Mouse (Mus musculus): Measurements from ENCODE around the gene Hoxb6. TPM values are rescaled to one million over a fixed set of nuclear protein-coding genes. Genes with fewer than 3 reads are reported as not detected.

Gene Hoxb6
- polyA plus RNA-seq, 1 experiment from 2014 or later = not detected

- 0 out of 2 replicates have a peak overlapping the region, but pooled peaks have one; percentile 48 for H3K4me3 ChIP-seq
- H3K36me3 ChIP-seq = no peaks in the 10 kb centered on the region
- WGBS = 12% methylated on average over 37 of the region's 40 CpGs
- ATAC-seq (ENCODE audit: insufficient number of reproducible peaks, low FRiP score) = no peak
- H3K9me3 ChIP-seq (replicated peaks) = no peaks in the 10 kb centered on the region
- no peak overlapping the region for H3K9ac ChIP-seq
- H3K4me1 ChIP-seq (replicated peaks) = peaks cover 24% of the 10 kb centered on the region
- peaks cover 96% of the 10 kb centered on the region for H3K27me3 ChIP-seq (replicated peaks)
- H3K27ac ChIP-seq (ENCODE audit: poor library complexity, severe bottlenecking) = no peak overlapping the region
- peak overlapping the region; percentile 30 for H3K4me2 ChIP-seq
Observed at GRCm38 (mm10) chr11:96344061-96344877, 52.0 kb downstream of the Hoxb6 start.

GRCm38 (mm10) chr11:96344878-96345159, 52.5 kb downstream of the Hoxb6 start:
- Histone ChIP-seq H3K4me2 (peak overlapping the region; percentile 68), H3K4me1 (replicated peaks) (peaks cover 27% of the 10 kb centered on the region)

GRCm38 (mm10) chr11:96345220-96345892, 53.1 kb downstream of the Hoxb6 start:
- 4% methylated on average over 42 of the region's 56 CpGs for WGBS

More at GRCm38 (mm10) chr11:96344878-96345159, 52.5 kb downstream of the Hoxb6 start:
- ATAC-seq (ENCODE audit: insufficient number of reproducible peaks, low FRiP score) = no peak
- H3K36me3 ChIP-seq = no peaks in the 10 kb centered on the region
- H3K27me3 ChIP-seq (replicated peaks) = peaks cover 96% of the 10 kb centered on the region
- no peaks in the 10 kb centered on the region for H3K9me3 ChIP-seq (replicated peaks)
- H3K4me3 ChIP-seq = peak overlapping the region; percentile 48; the same call in 1 of the 2 replicates
- no peak overlapping the region for H3K9ac ChIP-seq
- 24% methylated on average over 6 of the region's 6 CpGs for WGBS
- no peak overlapping the region for H3K27ac ChIP-seq (ENCODE audit: poor library complexity, severe bottlenecking)

GRCm38 (mm10) chr11:96345893-96346806, 53.9 kb downstream of the Hoxb6 start:
- WGBS = 6% methylated on average over 44 of the region's 45 CpGs
- Histone ChIP-seq H3K27ac (ENCODE audit: poor library complexity, severe bottlenecking) (no peak overlapping the region), H3K27me3 (replicated peaks) (peaks cover 94% of the 10 kb centered on the region), H3K4me1 (replicated peaks) (peaks cover 23% of the 10 kb centered on the region), H3K4me2 (peak overlapping the region; percentile 68), H3K9me3 (replicated peaks) (no peaks in the 10 kb centered on the region), H3K9ac (peak overlapping the region; percentile 50), H3K4me3 (peak overlapping the region; percentile 48), H3K36me3 (no peaks in the 10 kb centered on the region)
- ATAC-seq (ENCODE audit: insufficient number of reproducible peaks, low FRiP score) = peak; percentile 43; the same call in 1 of the 2 replicates

More at GRCm38 (mm10) chr11:96345220-96345892, 53.1 kb downstream of the Hoxb6 start:
- Histone ChIP-seq H3K4me1 (replicated peaks) (peaks cover 28% of the 10 kb centered on the region), H3K4me3 (peak overlapping the region; percentile 48), H3K9me3 (replicated peaks) (no peaks in the 10 kb centered on the region), H3K27ac (ENCODE audit: poor library complexity, severe bottlenecking) (no peak overlapping the region), H3K9ac (peak overlapping the region; percentile 50), H3K4me2 (peak overlapping the region; percentile 68), H3K27me3 (replicated peaks) (peaks cover 95% of the 10 kb centered on the region), H3K36me3 (no peaks in the 10 kb centered on the region)
- no peak for ATAC-seq (ENCODE audit: insufficient number of reproducible peaks, low FRiP score)

- Histone ChIP-seq H3K4me1 (replicated peaks) (peaks cover 18% of the 10 kb centered on the region), H3K4me2 (no peak overlapping the region), H3K9me3 (replicated peaks) (no peaks in the 10 kb centered on the region), H3K4me3 (no peak overlapping the region), H3K36me3 (no peaks in the 10 kb centered on the region), H3K9ac (no peak overlapping the region), H3K27me3 (replicated peaks) (peaks cover 94% of the 10 kb centered on the region), H3K27ac (ENCODE audit: poor library complexity, severe bottlenecking) (no peak overlapping the region)
- no peak for ATAC-seq (ENCODE audit: insufficient number of reproducible peaks, low FRiP score)
- 65% methylated on average over 5 of the region's 5 CpGs for WGBS
Observed at GRCm38 (mm10) chr11:96346916-96347520, 54.7 kb downstream of the Hoxb6 start.

- Histone ChIP-seq H3K27me3 (replicated peaks) (peaks cover 92% of the 10 kb centered on the region), H3K4me2 (peak overlapping the region; percentile 34), H3K9ac (no peak overlapping the region), H3K4me1 (replicated peaks) (peaks cover 21% of the 10 kb centered on the region), H3K9me3 (replicated peaks) (no peaks in the 10 kb centered on the region), H3K36me3 (no peaks in the 10 kb centered on the region), H3K27ac (ENCODE audit: poor library complexity, severe bottlenecking) (no peak overlapping the region), H3K4me3 (no peak overlapping the region)
- ATAC-seq (ENCODE audit: insufficient number of reproducible peaks, low FRiP score) = no peak
- WGBS = 29% methylated on average over 4 of the region's 4 CpGs
Observed at GRCm38 (mm10) chr11:96347717-96348116, 55.4 kb downstream of the Hoxb6 start.

GRCm38 (mm10) chr11:96348141-96348928, 56.1 kb downstream of the Hoxb6 start:
- Histone ChIP-seq H3K4me2 (peak overlapping the region; percentile 34), H3K4me1 (replicated peaks) (peaks cover 26% of the 10 kb centered on the region), H3K27me3 (replicated peaks) (peaks cover 92% of the 10 kb centered on the region), H3K27ac (ENCODE audit: poor library complexity, severe bottlenecking) (no peak overlapping the region), H3K9ac (no peak overlapping the region), H3K4me3 (no peak overlapping the region), H3K9me3 (replicated peaks) (no peaks in the 10 kb centered on the region), H3K36me3 (no peaks in the 10 kb centered on the region)
- ATAC-seq (ENCODE audit: insufficient number of reproducible peaks, low FRiP score) = no peak
- WGBS = 12% methylated on average over 21 of the region's 21 CpGs

- Histone ChIP-seq H3K9ac (no peak overlapping the region), H3K36me3 (no peaks in the 10 kb centered on the region), H3K9me3 (replicated peaks) (no peaks in the 10 kb centered on the region), H3K4me2 (no peak overlapping the region; the same call in 1 of the 2 replicates), H3K4me1 (replicated peaks) (peaks cover 28% of the 10 kb centered on the region), H3K27ac (ENCODE audit: poor library complexity, severe bottlenecking) (no peak overlapping the region), H3K4me3 (no peak overlapping the region), H3K27me3 (replicated peaks) (peaks cover 87% of the 10 kb centered on the region)
- ATAC-seq (ENCODE audit: insufficient number of reproducible peaks, low FRiP score) = no peak
- WGBS = 47% methylated on average over 3 of the region's 3 CpGs
Observed at GRCm38 (mm10) chr11:96348988-96349387, 56.7 kb downstream of the Hoxb6 start.

- no peaks in the 10 kb centered on the region for H3K36me3 ChIP-seq
- no peak overlapping the region for H3K27ac ChIP-seq (ENCODE audit: poor library complexity, severe bottlenecking)
- 17% methylated on average over 14 of the region's 14 CpGs for WGBS
- no peak for ATAC-seq (ENCODE audit: insufficient number of reproducible peaks, low FRiP score)
- no peak overlapping the region for H3K4me3 ChIP-seq
- H3K9me3 ChIP-seq (replicated peaks) = no peaks in the 10 kb centered on the region
- peaks cover 87% of the 10 kb centered on the region for H3K27me3 ChIP-seq (replicated peaks)
- no peak overlapping the region for H3K9ac ChIP-seq
- peaks cover 27% of the 10 kb centered on the region for H3K4me1 ChIP-seq (replicated peaks)
- peak overlapping the region; percentile 43 for H3K4me2 ChIP-seq
Observed at GRCm38 (mm10) chr11:96349491-96350340, 57.4 kb downstream of the Hoxb6 start.

Data from heart, embryonic 12.5 days (tissue).